Mouse (Mus musculus): ENCODE data around the gene Unc13d. TPM values are rescaled to one million over a fixed set of nuclear protein-coding genes. Genes with fewer than 3 reads are reported as not detected.

The Unc13d gene
- polyA plus RNA-seq, 1 experiment from 2014 or later: 2.3 TPM

GRCm38 (mm10) chr11:116086258-116087193 lies 8.8 kb upstream of the Unc13d start, which contains the start of gene Wbp2:
Wbp2 (minus strand) TSS chr11:116086995.
- Histone ChIP-seq H3K4me2 (replicated peaks; ENCODE audit: low read depth) (peak within 1 kb of the TSS; percentile 60), H3K27me3 (ENCODE audit: control insufficient read depth, insufficient read depth, low read length) (no peaks in the 10 kb centered on the region), H3K9me3 (ENCODE audit: control insufficient read depth, low read length) (no peaks in the 10 kb centered on the region), H3K4me3 (ENCODE audit: low read depth, low read length) (peak within 1 kb of the TSS; percentile 47), H3K9ac (ENCODE audit: low read length) (peak within 1 kb of the TSS; percentile 59), H3K4me1 (replicated peaks; ENCODE audit: control insufficient read depth, insufficient read depth) (peaks cover 5% of the 10 kb centered on the region; the same call in 1 of the 2 replicates), H3K36me3 (ENCODE audit: control insufficient read depth, insufficient read depth, low read length) (peaks cover 13% of the 10 kb centered on the region; the same call in 1 of the 2 replicates), H3K27ac (replicated peaks) (peak within 1 kb of the TSS; percentile 85)
- DNase-seq (ENCODE audit: low spot score) (peak; percentile 98), ATAC-seq (ENCODE audit: low FRiP score, low TSS enrichment) (peak; percentile 95)
- WGBS: 3% methylated on average over 39 of the region's 43 CpGs
- TF ChIP-seq EP300 (optimal IDR thresholded peaks at IDR 0.05) (no peak), CTCF (IDR thresholded peaks at IDR 0.05; ENCODE audit: low read depth) (peak; percentile 52)

GRCm38 (mm10) chr11:116084166-116084565 lies 6.4 kb upstream of the Unc13d start:
- DNase-seq (ENCODE audit: low spot score): no peak
- ATAC-seq (ENCODE audit: low FRiP score, low TSS enrichment): no peak
- peaks cover 5% of the 10 kb centered on the region; the same call in 1 of the 2 replicates for H3K4me1 ChIP-seq (replicated peaks; ENCODE audit: control insufficient read depth, insufficient read depth)
- TF ChIP-seq CTCF (IDR thresholded peaks at IDR 0.05; ENCODE audit: low read depth): no peak
- no peak for TF ChIP-seq EP300 (optimal IDR thresholded peaks at IDR 0.05)
- H3K27ac ChIP-seq (replicated peaks): peak overlapping the region; percentile 18; the same call in 1 of the 2 replicates
- H3K36me3 ChIP-seq (ENCODE audit: control insufficient read depth, insufficient read depth, low read length): peaks cover 26% of the 10 kb centered on the region
- 66% methylated on average over 6 of the region's 6 CpGs for WGBS
- H3K27me3 ChIP-seq (ENCODE audit: control insufficient read depth, insufficient read depth, low read length): no peaks in the 10 kb centered on the region
- H3K4me2 ChIP-seq (replicated peaks; ENCODE audit: low read depth): no peak overlapping the region
- no peak overlapping the region for H3K9ac ChIP-seq (ENCODE audit: low read length)
- H3K9me3 ChIP-seq (ENCODE audit: control insufficient read depth, low read length): no peaks in the 10 kb centered on the region
- no peak overlapping the region for H3K4me3 ChIP-seq (ENCODE audit: low read depth, low read length)

GRCm38 (mm10) chr11:116083096-116083672 lies 5.4 kb upstream of the Unc13d start:
- Histone ChIP-seq H3K27ac (replicated peaks) (no peak overlapping the region), H3K4me2 (replicated peaks; ENCODE audit: low read depth) (no peak overlapping the region), H3K27me3 (ENCODE audit: control insufficient read depth, insufficient read depth, low read length) (no peaks in the 10 kb centered on the region), H3K4me3 (ENCODE audit: low read depth, low read length) (no peak overlapping the region), H3K36me3 (ENCODE audit: control insufficient read depth, insufficient read depth, low read length) (peaks cover 31% of the 10 kb centered on the region), H3K4me1 (replicated peaks; ENCODE audit: control insufficient read depth, insufficient read depth) (peaks cover 6% of the 10 kb centered on the region; the same call in 1 of the 2 replicates), H3K9ac (ENCODE audit: low read length) (no peak overlapping the region), H3K9me3 (ENCODE audit: control insufficient read depth, low read length) (no peaks in the 10 kb centered on the region)
- DNase-seq (ENCODE audit: low spot score) (no peak), ATAC-seq (ENCODE audit: low FRiP score, low TSS enrichment) (no peak)
- TF ChIP-seq CTCF (IDR thresholded peaks at IDR 0.05; ENCODE audit: low read depth) (no peak), EP300 (optimal IDR thresholded peaks at IDR 0.05) (no peak)
- 86% methylated on average over 14 of the region's 14 CpGs for WGBS

GRCm38 (mm10) chr11:116081081-116081480 lies 3.3 kb upstream of the Unc13d start:
- no peaks in the 10 kb centered on the region for H3K9me3 ChIP-seq (ENCODE audit: control insufficient read depth, low read length)
- H3K4me1 ChIP-seq (replicated peaks; ENCODE audit: control insufficient read depth, insufficient read depth): peaks cover 6% of the 10 kb centered on the region; the same call in 1 of the 2 replicates
- ATAC-seq (ENCODE audit: low FRiP score, low TSS enrichment) (no peak), DNase-seq (ENCODE audit: low spot score) (peak; percentile 79)
- 69% methylated on average over 6 of the region's 6 CpGs for WGBS
- no peak overlapping the region for H3K27ac ChIP-seq (replicated peaks)
- H3K36me3 ChIP-seq (ENCODE audit: control insufficient read depth, insufficient read depth, low read length): peaks cover 31% of the 10 kb centered on the region
- no peaks in the 10 kb centered on the region for H3K27me3 ChIP-seq (ENCODE audit: control insufficient read depth, insufficient read depth, low read length)
- TF ChIP-seq CTCF (IDR thresholded peaks at IDR 0.05; ENCODE audit: low read depth): peak; percentile 72
- no peak for TF ChIP-seq EP300 (optimal IDR thresholded peaks at IDR 0.05)
- H3K4me2 ChIP-seq (replicated peaks; ENCODE audit: low read depth): no peak overlapping the region
- no peak overlapping the region for H3K4me3 ChIP-seq (ENCODE audit: low read depth, low read length)
- no peak overlapping the region for H3K9ac ChIP-seq (ENCODE audit: low read length)

GRCm38 (mm10) chr11:116079511-116079910 lies 1.8 kb upstream of the Unc13d start:
- TF ChIP-seq EP300 (optimal IDR thresholded peaks at IDR 0.05) (no peak), CTCF (IDR thresholded peaks at IDR 0.05; ENCODE audit: low read depth) (no peak)
- no peak overlapping the region for H3K9ac ChIP-seq (ENCODE audit: low read length)
- H3K27ac ChIP-seq (replicated peaks): peak overlapping the region; percentile 67
- H3K4me2 ChIP-seq (replicated peaks; ENCODE audit: low read depth): no peak overlapping the region
- no peaks in the 10 kb centered on the region for H3K9me3 ChIP-seq (ENCODE audit: control insufficient read depth, low read length)
- WGBS: 68% methylated on average over 10 of the region's 10 CpGs
- H3K36me3 ChIP-seq (ENCODE audit: control insufficient read depth, insufficient read depth, low read length): peaks cover 31% of the 10 kb centered on the region
- H3K4me1 ChIP-seq (replicated peaks; ENCODE audit: control insufficient read depth, insufficient read depth): 0 out of 2 replicates have a peak, but pooled peaks cover 3% of the 10 kb centered on the region
- no peak overlapping the region for H3K4me3 ChIP-seq (ENCODE audit: low read depth, low read length)
- no peaks in the 10 kb centered on the region for H3K27me3 ChIP-seq (ENCODE audit: control insufficient read depth, insufficient read depth, low read length)
- no peak for ATAC-seq (ENCODE audit: low FRiP score, low TSS enrichment)
- peak; percentile 59 for DNase-seq (ENCODE audit: low spot score)

Measured in stomach, postnatal 0 days (tissue).